Mouse (Mus musculus) heart, adult 11 months (tissue): ENCODE data around the gene Nfya.

Experiments
- DNase-seq: peaks from one replicate; pipeline ENCODE4 v3.0.0; 2022

Nfya gene

DNA sequence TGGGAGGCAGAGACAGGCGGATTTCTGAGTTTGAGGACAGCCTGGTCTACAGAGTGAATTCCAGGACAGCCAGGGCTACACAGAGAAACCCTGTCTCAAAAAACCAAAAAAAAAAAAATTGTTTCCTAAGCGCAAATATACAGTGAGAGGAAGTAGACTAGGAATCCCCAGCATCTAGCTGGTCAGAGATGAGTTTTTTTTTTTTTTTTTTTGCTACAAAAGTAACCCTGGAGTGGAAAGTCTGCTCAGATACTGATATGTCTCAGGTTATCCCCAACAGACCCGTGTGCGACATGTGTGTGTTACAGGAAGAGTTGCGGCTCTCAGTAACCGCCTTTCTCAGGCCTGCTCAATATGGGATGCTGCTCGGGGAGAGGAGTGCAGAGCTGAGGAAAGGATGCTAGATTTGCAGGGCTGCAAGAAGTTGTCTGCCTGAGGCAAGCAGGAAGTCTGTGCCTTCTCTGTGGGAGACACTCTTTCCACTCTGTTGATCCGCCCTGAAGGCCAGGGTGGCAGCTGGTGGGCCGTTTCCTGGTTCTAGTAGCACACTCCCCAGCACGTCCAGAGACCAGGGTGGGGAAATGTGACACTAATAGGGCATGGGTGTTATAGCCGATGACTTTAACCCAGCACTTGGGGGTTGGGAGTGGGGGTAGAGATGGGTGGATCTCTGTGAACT lies 18.3 kb upstream of the Nfya start:
- DNase-seq = no peak

DNA sequence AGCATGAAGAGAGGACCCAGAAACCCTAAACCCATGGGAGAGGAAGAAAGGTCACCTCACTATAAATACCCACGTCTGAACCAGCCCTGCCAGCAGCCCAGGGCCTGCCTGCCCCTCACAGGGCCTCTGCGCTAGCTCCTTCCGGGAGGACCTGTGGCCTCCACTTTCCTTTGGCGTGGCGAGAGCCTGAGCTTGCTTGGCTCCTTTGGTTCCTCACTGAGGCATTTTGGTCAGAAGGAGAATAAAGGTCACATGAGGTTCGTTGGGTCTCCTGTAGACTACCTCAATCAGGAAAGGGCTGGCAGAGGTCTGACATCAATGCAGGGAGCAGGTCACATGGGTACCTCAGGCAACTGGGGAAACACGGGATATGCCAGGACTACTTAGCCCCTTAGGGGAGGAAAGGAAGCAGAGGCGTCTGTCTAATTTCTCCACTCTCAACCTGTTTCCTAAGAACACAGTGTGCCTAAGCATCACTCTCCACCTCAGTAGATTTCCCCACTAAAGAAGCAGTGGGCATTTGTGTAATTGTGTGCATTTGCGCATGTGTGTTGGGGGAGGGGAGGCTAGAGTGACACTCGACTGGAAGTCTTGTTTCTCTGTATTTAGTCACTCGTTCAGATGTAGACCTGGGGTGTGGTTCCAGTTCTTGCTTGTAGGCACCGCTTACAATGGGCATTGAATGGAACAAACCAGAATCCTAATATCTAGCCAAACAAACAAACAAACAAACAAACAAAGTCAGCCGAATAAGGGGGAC lies 17.5 kb upstream of the Nfya start:
- DNase-seq = peak; percentile 96

DNA sequence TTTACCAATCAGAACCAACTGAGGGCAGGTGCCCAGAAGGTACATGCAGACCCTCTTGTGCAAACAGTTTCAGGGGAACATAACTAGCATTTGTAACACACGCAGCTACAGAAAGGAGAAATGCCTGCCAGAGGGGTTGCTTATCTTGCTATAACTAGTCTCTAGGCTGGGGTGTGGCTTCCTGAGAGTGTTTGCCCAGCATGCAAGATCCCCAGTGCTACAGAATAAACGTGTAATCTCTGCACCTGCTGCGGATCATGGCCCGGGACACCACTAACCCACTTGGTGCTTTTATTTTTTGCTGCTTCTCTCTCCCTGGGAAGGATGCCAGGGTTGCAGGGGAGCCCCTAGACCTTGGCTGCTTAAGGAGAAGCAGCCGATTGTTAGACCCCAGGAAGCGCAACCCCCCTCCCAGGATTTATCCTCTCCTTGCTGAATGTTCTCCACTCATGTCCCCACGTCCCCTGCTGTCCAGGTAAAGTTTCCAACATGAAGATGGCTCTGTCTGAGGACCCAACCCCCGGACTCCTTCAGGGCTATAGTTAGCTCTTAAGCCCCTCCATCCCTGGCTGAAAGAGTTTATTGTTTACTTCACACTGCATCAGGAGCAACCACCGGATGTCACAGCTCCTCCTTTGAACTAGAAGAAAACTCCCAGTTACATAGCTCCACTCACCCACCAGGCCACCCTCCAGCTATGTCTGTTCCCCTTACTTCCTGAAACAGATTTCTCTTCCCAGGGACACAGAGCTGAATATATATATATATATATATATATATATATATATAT lies 16.3 kb upstream of the Nfya start:
- peak; percentile 92 for DNase-seq

DNA sequence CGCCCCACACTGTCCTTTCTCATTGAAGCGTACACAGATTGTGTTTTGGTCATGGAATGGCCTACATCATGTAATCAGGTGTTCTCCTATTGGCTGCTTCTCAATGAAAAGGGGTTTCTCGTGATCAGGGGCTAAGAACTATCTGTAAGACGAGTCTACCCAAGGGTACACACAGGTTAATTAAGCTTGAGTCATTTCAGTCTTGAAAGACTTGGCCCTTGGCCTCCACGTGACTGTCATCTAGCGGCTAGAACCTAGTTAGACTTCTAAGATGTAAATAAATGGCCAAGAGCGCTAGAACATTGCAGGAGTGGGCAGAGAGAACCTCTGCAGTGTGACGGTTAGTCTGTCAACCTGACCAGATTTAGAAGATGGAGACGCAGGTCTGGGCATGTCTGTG lies 14.5 kb upstream of the Nfya start:
- DNase-seq = no peak

DNA sequence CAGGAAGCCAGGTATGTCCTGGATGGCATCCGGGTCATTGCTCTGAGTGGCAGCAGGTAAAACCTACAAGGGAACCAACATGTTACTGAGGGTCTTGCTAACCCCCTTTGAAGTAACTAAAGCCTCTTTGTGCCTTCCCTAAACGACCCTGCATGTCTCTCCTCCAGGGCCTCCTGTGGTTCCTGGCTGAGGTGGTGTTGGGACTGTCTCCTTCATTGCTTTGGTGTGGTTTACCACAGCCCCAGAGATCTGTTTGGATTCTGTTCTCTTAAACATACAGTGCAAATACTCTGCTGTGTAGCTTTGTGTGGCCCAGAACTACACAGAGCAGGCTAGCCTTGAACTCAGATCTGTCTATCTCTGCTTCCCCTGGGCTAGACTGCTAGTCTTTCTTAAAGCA lies 9.9 kb upstream of the Nfya start:
- DNase-seq = peak; percentile 55

DNA sequence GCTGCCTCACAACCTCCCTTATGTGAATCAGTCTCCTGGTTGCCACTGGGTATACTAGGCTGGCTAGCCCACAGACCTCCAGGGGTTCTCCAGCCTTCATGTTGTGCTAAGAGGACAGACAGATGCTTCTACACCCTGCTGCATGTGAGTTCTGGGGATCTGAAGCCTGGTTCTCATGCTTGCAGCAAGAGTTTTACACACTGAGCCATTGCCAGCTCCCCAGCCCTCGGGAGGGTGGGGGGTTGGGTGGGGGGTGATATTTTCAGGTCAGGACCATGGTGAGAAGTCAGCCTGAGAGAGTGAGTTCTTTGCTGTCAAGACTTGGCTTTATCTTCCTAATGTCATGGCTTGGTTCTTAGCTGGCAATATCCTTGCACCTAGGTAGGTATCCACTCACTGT lies 9.1 kb upstream of the Nfya start:
- DNase-seq = peak; percentile 86

DNA sequence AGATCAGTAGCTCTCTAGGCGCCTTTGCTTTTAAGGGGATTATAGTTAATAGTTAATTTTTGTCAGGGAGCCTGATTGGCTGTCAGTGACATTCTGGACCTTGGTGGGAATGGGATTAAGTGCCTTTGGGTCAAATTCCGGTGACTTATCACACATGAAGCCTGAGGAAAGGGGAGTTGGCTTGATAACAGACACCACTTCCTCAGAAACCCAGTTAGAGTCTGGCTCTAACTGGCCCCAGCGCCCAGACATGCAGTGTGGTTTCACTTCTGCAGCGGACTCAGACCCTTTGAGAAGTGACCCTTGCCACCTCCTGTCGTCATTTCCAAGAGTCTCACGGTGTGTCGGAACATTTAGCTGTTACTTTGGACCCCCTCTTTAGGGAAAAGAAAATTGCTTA lies 8.5 kb upstream of the Nfya start:
- peak; percentile 95 for DNase-seq

DNA sequence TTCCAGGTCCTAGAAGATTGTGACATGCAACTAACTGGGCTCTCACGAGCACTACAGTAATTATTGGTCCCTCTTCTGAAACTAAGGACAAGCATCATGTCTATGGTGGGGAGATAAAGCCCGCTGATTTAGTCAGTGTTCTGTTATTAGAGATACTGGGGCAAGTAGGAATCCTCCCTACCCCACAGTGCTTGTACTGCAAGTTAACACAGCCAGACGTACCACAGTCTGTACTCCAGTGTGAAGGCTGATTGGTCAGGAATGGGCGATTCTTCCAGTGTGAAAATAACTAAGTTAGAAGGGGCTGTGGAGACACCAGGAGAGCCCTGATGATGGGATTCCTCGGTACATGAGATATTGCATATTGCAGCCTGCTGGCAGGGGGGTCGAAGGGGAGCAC lies 7.8 kb upstream of the Nfya start:
- no peak for DNase-seq

DNA sequence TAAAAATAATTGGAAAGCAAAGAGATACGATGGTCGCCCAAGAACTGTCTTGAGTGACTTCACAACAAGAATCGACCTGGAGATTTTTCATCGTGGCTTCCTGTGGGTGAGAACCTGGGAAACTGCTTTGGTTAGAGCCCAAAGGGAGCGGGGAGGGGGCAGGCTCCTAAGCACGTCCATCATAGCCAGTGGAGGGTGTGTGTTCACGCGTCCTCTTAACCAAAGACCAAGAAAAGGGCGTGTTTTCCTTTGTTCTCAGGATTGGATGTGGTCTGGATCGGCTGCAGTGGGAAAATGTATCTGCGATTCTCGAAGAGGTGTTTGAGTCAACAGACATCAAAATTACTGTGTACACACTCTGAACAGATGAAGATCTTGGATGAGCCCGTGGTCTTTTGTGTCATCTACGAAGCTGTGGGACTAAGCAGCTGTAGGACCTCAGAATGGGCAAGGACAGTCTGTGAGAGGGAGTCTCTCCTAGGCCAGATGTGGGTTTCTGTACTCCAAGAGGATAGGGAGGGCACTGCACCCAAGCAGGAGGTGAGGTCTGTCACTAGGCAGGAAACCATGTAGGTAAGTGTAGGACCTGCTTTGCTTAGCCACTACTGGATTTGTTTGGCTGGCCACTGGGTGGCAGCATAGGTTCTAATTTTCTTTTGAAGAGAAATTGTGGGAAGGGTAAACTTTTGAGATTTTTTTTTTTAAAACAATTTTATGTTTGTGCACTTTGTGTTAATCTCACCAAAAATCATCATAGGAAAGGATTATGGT lies 6.9 kb upstream of the Nfya start:
- peak; percentile 94 for DNase-seq

DNA sequence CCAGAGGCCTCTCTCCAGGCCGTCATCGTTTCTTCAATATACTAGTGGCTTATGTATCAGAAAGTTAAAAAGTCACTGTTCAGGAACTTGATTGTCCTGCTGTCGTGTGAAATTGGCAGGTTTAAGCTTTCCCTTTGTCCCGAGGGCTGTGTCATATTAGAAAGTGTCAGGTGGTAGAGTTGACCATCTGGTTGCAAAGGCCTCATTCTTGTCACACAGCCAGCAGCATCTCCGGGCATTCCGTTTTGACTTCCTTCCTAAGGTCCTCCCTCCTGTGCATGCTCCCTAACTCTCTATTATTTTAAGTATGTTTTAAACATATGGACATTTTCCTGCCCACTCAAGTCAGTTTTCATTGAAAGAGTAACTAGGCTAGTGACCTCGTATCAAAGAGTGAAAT lies 6.3 kb upstream of the Nfya start:
- peak; percentile 93 for DNase-seq

DNA sequence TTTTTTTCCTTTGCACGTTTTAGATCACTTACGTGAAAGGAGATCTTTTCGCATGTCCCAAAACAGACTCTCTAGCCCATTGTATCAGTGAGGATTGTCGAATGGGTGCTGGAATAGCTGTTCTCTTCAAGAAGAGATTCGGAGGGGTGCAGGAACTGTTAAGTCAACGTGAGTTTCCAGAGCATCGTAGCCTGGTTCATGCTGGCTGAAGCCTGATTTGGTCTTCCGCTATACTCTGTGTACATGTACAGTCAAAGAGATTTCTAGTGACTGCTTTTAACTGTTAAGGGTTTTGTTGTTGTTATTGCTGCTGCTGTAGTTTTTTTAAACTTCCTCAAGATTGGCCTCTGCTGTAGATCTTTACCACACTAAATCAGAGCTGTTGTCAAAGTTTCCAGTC lies 1.5 kb upstream of the Nfya start:
- no peak for DNase-seq

DNA sequence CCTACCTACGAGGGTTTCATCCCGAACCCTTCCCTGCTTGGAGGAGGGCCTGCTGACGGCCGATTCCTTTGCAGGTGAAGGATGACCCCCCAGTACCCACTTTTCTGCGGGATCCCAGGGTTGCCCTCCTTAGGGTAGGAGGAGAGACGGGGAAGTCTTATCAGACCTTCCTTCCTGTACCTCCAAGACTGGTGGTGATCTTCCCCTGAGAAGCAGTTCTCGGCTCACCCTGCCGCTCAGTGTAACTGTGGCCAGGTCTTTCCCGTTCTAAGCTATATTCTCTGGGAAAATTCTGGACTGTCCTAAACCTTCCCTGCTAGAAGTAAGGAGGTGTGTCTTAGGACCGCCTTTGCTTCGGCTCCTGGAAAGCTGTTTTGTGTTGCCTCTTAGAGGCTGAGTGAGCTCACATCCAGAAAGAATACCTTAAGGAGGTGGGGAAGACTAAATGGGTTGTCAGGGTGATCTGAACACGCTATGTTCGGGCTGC lies 636 bp upstream of the Nfya start:
- DNase-seq = no peak

DNA sequence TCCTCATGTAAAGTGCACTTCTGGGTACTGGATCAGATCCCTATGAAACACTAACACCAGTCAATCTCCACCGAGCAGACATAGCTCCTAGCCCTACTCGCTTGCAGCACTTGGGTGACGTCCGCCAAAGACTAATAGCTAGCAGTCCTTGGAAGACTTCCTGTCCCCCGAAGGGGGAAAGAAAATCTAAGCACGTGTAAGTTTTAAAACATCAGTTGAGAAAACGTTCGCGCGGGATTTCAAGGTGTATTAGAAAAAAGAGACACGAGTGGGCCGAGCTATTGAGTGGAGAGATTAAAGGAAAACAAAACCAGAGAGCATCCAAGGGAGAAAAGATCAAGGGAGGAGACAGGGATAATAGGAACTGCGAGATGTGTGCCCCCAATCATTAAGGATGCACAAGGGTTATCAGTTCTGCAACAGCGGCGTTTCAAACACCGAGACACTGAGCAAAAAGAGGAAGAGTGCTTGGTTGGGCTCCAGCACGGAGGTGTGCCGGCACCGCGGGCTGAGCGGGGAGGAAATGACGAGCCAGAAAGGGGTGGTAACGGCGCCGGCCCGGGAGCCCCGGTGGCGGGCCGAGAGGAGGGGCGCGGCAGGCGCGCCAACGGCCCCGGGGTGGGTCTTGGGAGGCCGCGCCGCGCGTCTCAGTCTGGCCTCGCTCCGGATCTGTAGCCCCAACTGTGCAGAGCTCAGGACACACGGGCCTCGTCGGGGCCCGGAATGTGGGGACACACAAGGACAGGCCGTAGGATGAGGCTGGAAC lies 997 bp downstream of the Nfya start:
- peak; percentile 99 for DNase-seq

DNA sequence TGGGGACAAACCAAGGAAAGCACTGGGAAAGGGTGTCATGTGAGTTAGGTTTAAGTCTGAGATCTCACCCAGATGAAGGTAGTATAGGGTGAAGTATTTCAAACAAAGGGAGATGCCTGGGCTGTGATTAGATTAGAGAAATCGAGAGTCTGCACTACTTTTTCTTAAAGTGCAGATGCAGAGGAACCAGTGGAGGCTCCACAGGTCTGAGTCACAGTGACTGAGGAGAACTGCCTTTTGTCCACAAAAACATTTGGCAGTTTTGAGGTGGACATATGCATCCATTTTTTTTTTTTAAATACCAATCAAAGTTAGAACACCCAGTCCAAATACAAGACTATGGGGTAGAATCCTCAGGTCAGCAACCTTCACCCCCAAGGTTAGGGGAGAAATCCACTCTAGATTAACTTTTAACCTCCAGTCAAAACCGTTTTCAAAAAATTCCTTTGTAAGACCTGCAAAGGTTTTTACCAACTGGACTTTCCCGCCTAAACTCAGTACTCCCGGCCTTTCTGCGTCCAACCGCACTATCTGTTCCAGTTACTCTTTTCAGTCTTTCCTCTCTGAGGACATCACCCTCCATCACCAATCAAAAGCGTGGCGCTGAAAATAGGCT lies 1.7 kb downstream of the Nfya start:
- no peak for DNase-seq

DNA sequence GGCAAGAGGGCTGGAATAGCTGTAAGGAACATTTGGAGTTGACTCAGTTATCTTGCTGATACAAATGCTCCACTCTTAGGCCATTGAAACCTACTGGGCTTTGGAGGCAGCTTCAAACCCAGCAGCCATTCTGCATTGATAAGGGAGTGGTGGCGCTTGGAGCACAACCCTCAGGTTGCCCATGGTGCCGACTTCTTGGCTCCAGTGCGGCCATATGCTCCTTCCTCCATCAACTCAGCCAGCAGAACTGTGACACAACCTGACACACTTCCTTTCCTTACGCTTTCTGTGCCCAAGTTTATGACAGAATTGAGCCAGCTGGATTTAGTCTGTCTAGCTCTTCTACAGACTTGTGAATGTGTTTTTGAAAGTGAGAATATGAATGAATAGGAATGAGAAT lies 2.6 kb downstream of the Nfya start:
- DNase-seq = peak; percentile 70

DNA sequence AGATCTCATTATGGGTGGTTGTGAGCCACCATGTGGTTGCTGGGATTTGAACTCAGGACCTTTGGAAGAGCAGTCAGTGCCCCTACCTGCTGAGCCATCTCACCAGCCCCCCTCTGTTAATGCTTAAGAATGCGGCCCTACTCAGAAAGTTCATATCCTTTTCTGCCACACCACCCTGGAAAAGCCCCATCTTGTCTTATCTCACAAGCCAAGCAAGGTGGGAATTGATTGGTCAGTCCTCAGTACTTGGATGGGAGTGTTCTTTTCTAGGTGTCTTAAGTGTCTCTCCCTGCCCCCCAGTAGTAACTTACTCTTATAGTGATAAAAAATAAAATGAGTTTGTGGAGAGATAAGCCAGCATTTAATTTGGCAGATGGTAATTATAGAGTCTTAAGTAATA lies 5.0 kb downstream of the Nfya start:
- DNase-seq = no peak

DNA sequence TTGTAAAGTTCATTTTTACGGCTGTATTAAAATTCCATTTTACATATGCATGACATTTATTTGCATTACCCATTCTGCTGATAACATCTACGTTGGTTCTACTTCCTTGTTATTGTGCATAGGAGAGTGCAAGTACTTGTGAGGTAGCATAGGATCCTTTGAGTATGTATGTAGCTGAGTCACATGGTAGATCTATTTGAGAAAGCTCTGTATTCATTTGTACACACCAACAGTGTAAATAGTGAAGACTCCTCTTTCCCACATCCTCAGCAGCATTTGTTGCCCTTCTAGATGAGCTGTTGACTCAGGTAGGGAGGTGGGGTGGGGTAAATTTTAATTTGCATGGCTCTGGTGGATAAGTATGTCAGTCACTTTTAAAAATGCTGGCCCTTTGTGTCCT lies 5.9 kb downstream of the Nfya start:
- DNase-seq = no peak

DNA sequence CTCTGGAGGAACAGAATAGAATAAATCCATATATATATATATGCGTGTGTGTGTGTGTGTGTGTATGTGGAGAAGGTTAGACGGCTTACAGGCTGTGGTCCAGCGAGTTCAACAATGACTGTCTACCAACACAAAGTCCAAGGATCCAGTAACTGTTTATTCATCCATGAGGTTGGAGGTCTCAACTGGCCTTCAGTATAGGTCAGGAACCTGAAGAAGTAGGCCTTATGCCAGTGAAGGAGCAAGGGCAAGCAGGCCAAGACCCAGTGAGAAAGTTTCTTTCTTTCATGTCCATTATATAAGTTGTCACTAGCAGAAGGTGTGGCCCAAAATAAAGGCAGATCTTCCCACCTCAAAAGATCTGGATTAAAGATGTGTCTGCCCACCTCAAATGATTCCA lies 7.0 kb downstream of the Nfya start:
- peak; percentile 43 for DNase-seq

DNA sequence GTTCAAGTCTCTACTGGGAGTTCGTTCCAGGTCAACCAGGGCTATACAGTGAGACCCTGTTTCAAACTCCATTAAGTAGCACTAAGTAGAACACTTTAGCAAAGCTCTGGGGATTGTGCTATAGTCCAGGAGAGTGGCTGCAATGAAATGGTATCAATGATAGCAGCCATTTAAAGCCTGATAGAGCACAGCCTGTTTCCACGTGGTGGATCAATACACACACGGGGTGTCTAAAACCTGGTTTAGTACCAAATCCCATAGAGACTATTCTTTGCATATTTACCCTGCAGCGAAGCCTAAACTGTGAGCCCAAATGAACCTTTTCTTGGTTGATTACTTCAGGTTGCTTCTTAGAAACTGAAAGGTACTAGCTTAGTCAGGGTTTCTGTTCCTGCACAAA lies 8.0 kb downstream of the Nfya start:
- DNase-seq = peak; percentile 65

DNA sequence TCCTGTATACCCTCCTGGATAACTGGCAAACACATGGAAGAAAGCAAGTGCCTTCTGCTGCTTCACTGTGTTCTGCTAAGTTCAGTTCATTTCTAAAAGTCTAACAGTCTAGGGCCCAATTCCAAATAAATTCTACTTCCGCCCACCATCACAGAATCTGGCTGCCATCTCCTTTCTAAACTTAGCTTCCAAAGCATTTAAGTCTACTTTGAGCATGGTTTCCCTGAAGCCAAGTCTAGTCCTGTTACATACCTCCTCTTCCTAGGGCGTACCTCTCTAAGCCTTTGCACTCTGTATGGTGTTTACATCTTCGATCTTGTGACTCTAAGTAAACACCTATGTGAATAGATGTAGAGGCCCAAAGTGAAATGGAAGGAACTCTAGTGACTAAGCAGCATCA lies 17.1 kb downstream of the Nfya start:
- no peak for DNase-seq

DNA sequence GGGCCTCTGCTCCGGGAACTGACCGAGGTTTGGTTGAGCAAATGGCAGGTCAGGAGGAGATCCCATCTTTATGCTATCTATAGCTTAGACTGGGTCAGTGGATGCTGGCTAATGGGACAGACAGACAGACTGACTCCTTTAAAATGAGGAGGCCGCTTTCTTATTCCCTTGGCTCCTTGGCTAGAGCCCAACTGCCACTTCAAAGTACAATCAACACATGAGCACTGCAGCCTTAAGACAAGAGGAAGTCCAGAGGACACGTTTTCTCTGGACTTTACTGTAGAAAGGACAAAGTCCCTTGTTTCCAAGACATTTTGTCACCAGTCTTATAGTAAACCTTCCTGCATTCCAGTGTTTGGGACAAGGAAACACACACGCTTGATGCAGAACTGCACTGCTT lies 18.3 kb downstream of the Nfya start:
- DNase-seq = peak; percentile 74

DNA sequence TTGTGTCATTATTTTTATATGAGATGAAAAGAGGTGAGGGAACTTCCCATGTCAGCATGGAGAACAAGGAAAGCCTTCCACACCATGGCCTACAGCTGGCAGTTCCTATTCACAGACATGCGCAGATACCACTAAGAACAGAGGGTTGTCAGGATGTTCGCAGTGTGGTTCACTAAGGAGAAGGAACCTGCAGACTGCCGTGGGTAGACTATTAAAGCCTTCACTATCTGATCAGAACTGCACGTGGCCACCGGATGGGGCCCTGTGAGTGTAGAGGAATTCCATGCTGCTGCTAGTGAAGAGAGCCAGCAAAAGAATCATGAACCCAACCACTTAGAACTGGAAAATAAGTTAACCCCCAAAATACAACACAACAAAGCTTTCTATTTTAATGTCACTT lies 20.3 kb downstream of the Nfya start:
- peak; percentile 69 for DNase-seq
